Mouse (Mus musculus) heart, postnatal 0 days (tissue): ENCODE measurements around the gene Mt3.

ENCODE experiments used
- CTCF ChIP-seq: IDR thresholded peaks from 2 replicates; pipeline ENCODE4 v1.5.1; 2016; ENCODE audit warnings: antibody characterized with exemption, control low read depth, low read depth
- EP300 ChIP-seq: IDR thresholded peaks from 2 replicates; pipeline ENCODE4 v1.6.1; 2016; ENCODE audit warnings: antibody characterized with exemption, low read depth

DNA sequence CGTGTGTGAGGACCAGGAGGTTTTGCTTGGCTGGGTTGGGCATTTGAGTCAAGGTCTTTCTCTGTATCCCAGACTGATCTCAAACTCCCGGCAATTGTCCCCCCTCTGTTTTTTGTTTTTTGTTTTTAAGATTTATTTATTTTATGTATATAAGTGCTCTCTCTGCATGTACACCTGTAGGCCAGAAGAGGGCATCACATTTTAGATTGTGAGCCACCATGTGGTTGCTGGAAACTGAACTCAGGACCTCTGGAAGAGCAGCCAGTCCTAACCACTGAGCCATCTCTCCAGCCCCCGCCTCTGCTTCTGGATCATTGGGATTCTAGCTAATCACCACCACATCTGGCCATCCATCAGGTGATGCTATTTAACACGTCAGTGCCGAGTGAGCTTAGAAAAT lies 42.6 kb upstream of the Mt3 start:
- TF ChIP-seq CTCF (no peak), EP300 (no peak)
